Mouse (Mus musculus): ENCODE results near the gene Nf1. TPM values are rescaled to one million over a fixed set of nuclear protein-coding genes. Genes with fewer than 3 reads are reported as not detected.

Nf1 gene
- polyA plus RNA-seq, 1 experiment from 2014 or later = 9.6 TPM

DNA sequence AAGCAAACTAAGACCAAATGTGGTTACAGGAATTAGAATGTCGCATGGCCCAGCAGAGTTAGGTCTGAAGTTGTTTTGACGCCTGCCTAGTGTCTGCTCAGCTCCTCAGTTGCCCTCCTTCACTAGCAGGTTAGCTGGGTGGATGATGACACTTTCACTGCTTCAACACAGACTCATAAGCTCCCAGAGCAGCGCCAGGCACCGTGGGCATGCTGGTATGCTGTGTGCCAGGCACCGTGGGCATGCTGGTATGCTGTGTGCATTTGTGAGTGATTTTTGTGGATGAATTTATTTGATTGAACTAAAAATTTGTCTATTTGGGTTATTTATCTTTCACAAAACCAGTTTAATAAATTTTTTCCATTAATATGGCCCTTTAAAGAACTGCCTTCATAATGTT is 83.0 kb downstream of the Nf1 start:
- H3K27me3 ChIP-seq = no peaks in the 10 kb centered on the region
- no peak for ATAC-seq (ENCODE audit: low FRiP score, low read depth)
- 89% methylated on average over 5 of the region's 5 CpGs for WGBS
- H3K9ac ChIP-seq (replicated peaks) = no peak overlapping the region
- H3K4me2 ChIP-seq (replicated peaks) = no peak overlapping the region
- peaks cover 12% of the 10 kb centered on the region; the same call in 1 of the 2 replicates for H3K36me3 ChIP-seq
- H3K4me1 ChIP-seq = no peaks in the 10 kb centered on the region
- H3K27ac ChIP-seq (replicated peaks) = no peak overlapping the region
- H3K9me3 ChIP-seq = no peaks in the 10 kb centered on the region
- H3K4me3 ChIP-seq = no peak overlapping the region

- Histone ChIP-seq H3K27me3 (no peaks in the 10 kb centered on the region), H3K27ac (replicated peaks) (0 out of 2 replicates have a peak overlapping the region, but pooled peaks have one; percentile 0), H3K9me3 (no peaks in the 10 kb centered on the region), H3K36me3 (0 out of 2 replicates have a peak, but pooled peaks cover 9% of the 10 kb centered on the region), H3K9ac (replicated peaks) (no peak overlapping the region), H3K4me1 (peaks cover 4% of the 10 kb centered on the region; the same call in 1 of the 2 replicates), H3K4me3 (no peak overlapping the region), H3K4me2 (replicated peaks) (no peak overlapping the region)
- 64% methylated on average over 4 of the region's 4 CpGs for WGBS
- no peak for ATAC-seq (ENCODE audit: low FRiP score, low read depth)
Observed at GRCm38 (mm10) chr11:79426571-79426970, 87.1 kb downstream of the Nf1 start.

DNA sequence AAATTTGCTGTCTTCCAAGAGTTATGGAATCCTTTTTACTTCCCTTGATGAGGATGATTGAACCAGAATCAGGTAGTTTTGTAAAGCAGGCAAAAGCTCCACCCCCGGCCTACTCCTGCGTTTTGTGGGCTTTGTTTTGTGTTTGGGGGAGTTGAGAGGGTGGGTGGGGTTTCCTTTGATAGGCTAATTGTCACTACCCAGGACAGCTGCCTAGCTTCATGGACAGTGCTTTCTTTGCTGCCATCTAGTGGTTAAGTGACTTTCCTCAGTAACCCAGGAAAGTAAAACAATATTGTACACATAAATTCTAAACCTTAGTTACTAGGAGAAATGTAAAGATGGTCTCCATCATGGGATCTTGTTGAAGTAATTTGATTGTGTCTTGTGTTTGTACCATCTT is 88.1 kb downstream of the Nf1 start:
- no peaks in the 10 kb centered on the region for H3K9me3 ChIP-seq
- H3K4me3 ChIP-seq = no peak overlapping the region
- H3K27me3 ChIP-seq = no peaks in the 10 kb centered on the region
- ATAC-seq (ENCODE audit: low FRiP score, low read depth) = peak; percentile 63; the same call in 1 of the 2 replicates
- peak overlapping the region; percentile 54; the same call in 1 of the 2 replicates for H3K27ac ChIP-seq (replicated peaks)
- no peak overlapping the region for H3K4me2 ChIP-seq (replicated peaks)
- 0% methylated on average over 2 of the region's 2 CpGs for WGBS
- 0 out of 2 replicates have a peak, but pooled peaks cover 9% of the 10 kb centered on the region for H3K36me3 ChIP-seq
- H3K4me1 ChIP-seq = peaks cover 4% of the 10 kb centered on the region; the same call in 1 of the 2 replicates
- H3K9ac ChIP-seq (replicated peaks) = no peak overlapping the region

DNA sequence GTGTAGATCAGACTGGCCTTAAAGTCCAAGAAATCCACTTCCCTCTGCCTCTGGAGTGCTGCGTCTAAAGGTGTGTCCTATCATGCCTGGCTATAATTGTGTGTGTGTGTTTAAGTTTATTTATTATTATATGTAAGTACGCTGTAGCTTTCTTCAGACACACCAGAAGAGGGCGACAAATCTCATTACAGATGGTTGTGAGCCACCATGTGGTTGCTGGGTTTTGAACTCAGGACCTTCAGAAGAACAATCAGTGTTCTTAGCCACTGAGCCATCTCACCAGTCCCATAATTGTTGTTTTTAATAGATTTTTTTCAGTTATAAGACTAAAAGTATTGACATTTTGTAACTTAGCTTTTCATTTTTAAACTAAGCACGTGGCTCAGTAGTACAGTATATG is 95.8 kb downstream of the Nf1 start:
- H3K4me1 ChIP-seq = no peaks in the 10 kb centered on the region
- H3K4me3 ChIP-seq = no peak overlapping the region
- no peak for ATAC-seq (ENCODE audit: low FRiP score, low read depth)
- WGBS = 91% methylated on average over 4 of the region's 4 CpGs
- H3K4me2 ChIP-seq (replicated peaks) = no peak overlapping the region
- no peaks in the 10 kb centered on the region for H3K27me3 ChIP-seq
- H3K36me3 ChIP-seq = peaks cover 22% of the 10 kb centered on the region
- H3K9me3 ChIP-seq = no peaks in the 10 kb centered on the region
- H3K9ac ChIP-seq (replicated peaks) = no peak overlapping the region
- no peak overlapping the region for H3K27ac ChIP-seq (replicated peaks)

- Histone ChIP-seq H3K36me3 (peaks cover 53% of the 10 kb centered on the region), H3K27ac (replicated peaks) (no peak overlapping the region), H3K9me3 (no peaks in the 10 kb centered on the region), H3K4me2 (replicated peaks) (no peak overlapping the region), H3K4me1 (no peaks in the 10 kb centered on the region), H3K9ac (replicated peaks) (no peak overlapping the region), H3K4me3 (no peak overlapping the region), H3K27me3 (no peaks in the 10 kb centered on the region)
- ATAC-seq (ENCODE audit: low FRiP score, low read depth) = no peak
Observed at GRCm38 (mm10) chr11:79448361-79448760, 108.9 kb downstream of the Nf1 start.

- Histone ChIP-seq H3K4me2 (replicated peaks) (no peak overlapping the region), H3K4me1 (no peaks in the 10 kb centered on the region), H3K9ac (replicated peaks) (no peak overlapping the region), H3K4me3 (no peak overlapping the region), H3K36me3 (peaks cover 61% of the 10 kb centered on the region), H3K27ac (replicated peaks) (no peak overlapping the region), H3K27me3 (no peaks in the 10 kb centered on the region), H3K9me3 (no peaks in the 10 kb centered on the region)
- ATAC-seq (ENCODE audit: low FRiP score, low read depth) = no peak
Observed at GRCm38 (mm10) chr11:79452966-79453365, 113.5 kb downstream of the Nf1 start.

GRCm38 (mm10) chr11:79457928-79458327 is 118.4 kb downstream of the Nf1 start:
- Histone ChIP-seq H3K27me3 (no peaks in the 10 kb centered on the region), H3K36me3 (peaks cover 53% of the 10 kb centered on the region), H3K4me3 (no peak overlapping the region), H3K9me3 (no peaks in the 10 kb centered on the region), H3K27ac (replicated peaks) (no peak overlapping the region), H3K9ac (replicated peaks) (no peak overlapping the region), H3K4me1 (no peaks in the 10 kb centered on the region), H3K4me2 (replicated peaks) (no peak overlapping the region)
- no peak for ATAC-seq (ENCODE audit: low FRiP score, low read depth)
- WGBS = 79% methylated on average over 3 of the region's 3 CpGs

DNA sequence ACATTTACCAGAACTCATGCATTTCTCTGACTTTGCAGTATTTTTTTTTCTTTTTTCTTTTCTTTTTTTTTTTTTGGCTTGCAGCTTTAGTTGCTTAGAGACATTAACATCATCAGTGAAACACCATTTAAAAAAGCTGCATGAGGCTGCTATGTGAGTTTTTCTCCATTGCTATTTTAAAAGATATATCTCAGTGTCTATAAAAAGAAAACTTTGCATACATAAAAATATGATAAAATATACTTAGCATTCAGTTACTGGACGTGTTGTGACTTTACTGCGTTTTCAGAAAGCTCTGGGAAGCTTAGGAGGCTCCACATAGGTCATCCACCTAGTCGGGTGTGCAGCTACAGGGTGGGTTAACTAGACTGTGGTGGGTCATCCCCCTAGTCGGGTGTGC is 120.4 kb downstream of the Nf1 start:
- H3K27ac ChIP-seq (replicated peaks) = no peak overlapping the region
- WGBS = 94% methylated on average over 4 of the region's 4 CpGs
- H3K9me3 ChIP-seq = no peaks in the 10 kb centered on the region
- ATAC-seq (ENCODE audit: low FRiP score, low read depth) = no peak
- H3K36me3 ChIP-seq = peaks cover 47% of the 10 kb centered on the region
- H3K4me1 ChIP-seq = no peaks in the 10 kb centered on the region
- no peak overlapping the region for H3K4me3 ChIP-seq
- H3K9ac ChIP-seq (replicated peaks) = no peak overlapping the region
- no peak overlapping the region for H3K4me2 ChIP-seq (replicated peaks)
- no peaks in the 10 kb centered on the region for H3K27me3 ChIP-seq

- Histone ChIP-seq H3K4me2 (replicated peaks) (no peak overlapping the region), H3K27me3 (no peaks in the 10 kb centered on the region), H3K36me3 (peaks cover 50% of the 10 kb centered on the region), H3K9me3 (no peaks in the 10 kb centered on the region), H3K27ac (replicated peaks) (no peak overlapping the region), H3K4me3 (no peak overlapping the region), H3K9ac (replicated peaks) (no peak overlapping the region), H3K4me1 (no peaks in the 10 kb centered on the region)
- ATAC-seq (ENCODE audit: low FRiP score, low read depth) = no peak
- WGBS = 88% methylated on average over 3 of the region's 3 CpGs
Observed at GRCm38 (mm10) chr11:79460756-79461450, 121.4 kb downstream of the Nf1 start.

DNA sequence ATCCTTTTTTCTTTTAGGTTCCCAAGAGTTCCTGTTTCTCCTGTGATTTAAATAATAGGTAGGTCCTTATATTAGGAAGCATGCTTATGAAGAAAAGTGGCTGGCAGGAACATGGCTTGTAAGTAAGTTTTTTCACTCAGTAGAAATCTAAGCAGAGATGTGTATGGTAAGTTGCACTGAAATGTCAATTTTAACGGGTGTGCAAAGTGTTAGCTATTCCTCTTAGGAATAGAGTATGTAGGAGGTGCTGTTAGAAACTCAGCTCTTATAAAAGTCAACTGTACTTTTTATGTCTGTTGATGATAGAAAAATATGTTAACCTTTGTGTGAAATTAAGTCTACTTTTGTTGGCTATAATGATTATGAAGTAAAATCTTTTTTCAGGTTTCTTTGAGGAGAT is 128.6 kb downstream of the Nf1 start:
- Histone ChIP-seq H3K9me3 (no peaks in the 10 kb centered on the region), H3K4me2 (replicated peaks) (no peak overlapping the region), H3K36me3 (peaks cover 51% of the 10 kb centered on the region), H3K4me3 (no peak overlapping the region), H3K9ac (replicated peaks) (no peak overlapping the region), H3K27me3 (no peaks in the 10 kb centered on the region), H3K27ac (replicated peaks) (no peak overlapping the region), H3K4me1 (no peaks in the 10 kb centered on the region)
- WGBS = 83% methylated on average over 1 of the region's 1 CpGs
- ATAC-seq (ENCODE audit: low FRiP score, low read depth) = no peak

GRCm38 (mm10) chr11:79483392-79483791 is 143.9 kb downstream of the Nf1 start:
- no peak overlapping the region for H3K9ac ChIP-seq (replicated peaks)
- H3K27ac ChIP-seq (replicated peaks) = no peak overlapping the region
- H3K27me3 ChIP-seq = no peaks in the 10 kb centered on the region
- H3K4me1 ChIP-seq = no peaks in the 10 kb centered on the region
- 77% methylated on average over 6 of the region's 6 CpGs for WGBS
- no peak overlapping the region for H3K4me3 ChIP-seq
- H3K4me2 ChIP-seq (replicated peaks) = no peak overlapping the region
- no peaks in the 10 kb centered on the region for H3K9me3 ChIP-seq
- no peak for ATAC-seq (ENCODE audit: low FRiP score, low read depth)
- peaks cover 29% of the 10 kb centered on the region for H3K36me3 ChIP-seq

- 90% methylated on average over 7 of the region's 7 CpGs for WGBS
- no peak overlapping the region for H3K27ac ChIP-seq (replicated peaks)
- H3K4me3 ChIP-seq = no peak overlapping the region
- no peaks in the 10 kb centered on the region for H3K9me3 ChIP-seq
- H3K27me3 ChIP-seq = no peaks in the 10 kb centered on the region
- no peak overlapping the region for H3K9ac ChIP-seq (replicated peaks)
- no peaks in the 10 kb centered on the region for H3K4me1 ChIP-seq
- peaks cover 25% of the 10 kb centered on the region for H3K36me3 ChIP-seq
- ATAC-seq (ENCODE audit: low FRiP score, low read depth) = no peak
- H3K4me2 ChIP-seq (replicated peaks) = no peak overlapping the region
Observed at GRCm38 (mm10) chr11:79483876-79484528, 144.5 kb downstream of the Nf1 start.

Data from midbrain, embryonic 12.5 days (tissue).